Mouse (Mus musculus): ENCODE measurements at regions not wholly inside any gene's neighbourhood (a gene's known extent, or its start where the extent isn't known, plus 50 kb on each side); places are given as distances from the start of the nearest gene placed in this dataset.

- no peak for DNase-seq (ENCODE audit: low spot score in 2 of 2)
Observed at GRCm38 (mm10) chrX:60833456-60833855, 59.8 kb downstream of the Sox3 start.

- DNase-seq (ENCODE audit: low spot score in 2 of 2), result no peak
Observed at GRCm38 (mm10) chrX:60831330-60832027, 61.8 kb downstream of the Sox3 start.

- DNase-seq (ENCODE audit: low spot score in 2 of 2), result peak in 1 of 2 experiments; percentile 5
Observed at GRCm38 (mm10) chrX:60825181-60826080, 67.8 kb downstream of the Sox3 start.

DNA sequence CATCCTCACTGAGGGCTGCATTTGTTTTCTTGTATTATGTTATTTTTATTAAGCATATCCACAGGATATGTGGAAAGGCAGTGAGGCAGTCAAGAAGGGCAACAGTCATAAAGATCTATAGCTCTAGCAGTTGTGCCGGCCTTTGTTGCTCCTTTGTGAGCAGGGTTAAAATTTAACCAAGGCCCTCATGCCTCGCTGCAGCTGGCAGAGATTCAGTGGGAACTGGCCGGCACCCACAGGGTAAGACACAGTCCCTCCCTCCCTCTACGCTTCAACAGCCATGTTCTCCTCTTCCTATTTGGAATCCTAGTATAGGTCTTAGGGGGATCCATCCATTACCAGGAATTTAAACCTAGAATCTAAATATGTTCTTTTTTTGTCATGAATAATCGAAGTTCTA, 94.7 kb downstream of the Sox3 start:
- no peak for DNase-seq (ENCODE audit: low spot score in 2 of 2)

DNA sequence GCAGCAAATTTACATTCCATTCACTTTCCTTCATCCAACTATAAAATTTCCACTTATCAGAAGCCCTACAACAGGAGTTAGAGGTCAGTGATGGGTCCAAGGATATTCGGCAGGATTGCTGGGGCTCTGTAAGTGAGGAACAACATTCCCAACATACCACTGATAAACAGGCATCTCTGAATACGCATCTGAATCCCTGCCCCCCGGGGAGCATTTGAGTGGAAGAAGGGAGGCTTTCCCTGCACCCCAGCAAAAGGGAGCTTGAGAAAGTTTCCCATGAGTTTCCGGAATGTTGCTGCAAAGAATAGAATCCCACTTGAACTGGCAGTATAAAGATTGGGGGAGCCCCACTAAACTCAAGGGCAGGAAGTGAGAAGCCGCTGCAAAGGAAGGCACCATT, 112.5 kb downstream of the Sox3 start:
- DNase-seq (ENCODE audit: low spot score in 2 of 2), result no peak

GRCm38 (mm10) chrX:60780161-60780560, 113.1 kb downstream of the Sox3 start:
- DNase-seq (ENCODE audit: low spot score in 2 of 2), result no peak

DNA sequence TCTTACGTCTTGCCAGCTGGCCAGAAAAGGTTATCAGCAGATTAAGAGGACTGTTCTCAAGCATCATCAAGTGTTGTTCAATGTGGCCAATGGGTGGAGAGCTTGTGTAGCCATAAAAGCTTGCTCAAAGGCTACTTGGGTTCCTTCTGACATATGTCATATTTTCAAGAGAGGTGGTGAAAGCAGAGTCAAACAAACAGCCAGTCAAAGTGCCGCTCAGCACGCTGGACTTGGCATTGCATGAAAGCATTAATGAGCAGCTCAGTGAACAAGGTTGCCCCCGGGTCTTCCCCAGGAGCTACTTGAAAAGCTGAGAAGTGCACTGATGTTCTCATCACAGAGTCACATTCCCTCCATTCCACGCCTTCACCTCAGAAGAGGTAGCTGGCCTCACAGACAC, 119.6 kb downstream of the Sox3 start:
- DNase-seq (ENCODE audit: low spot score in 2 of 2), result no peak

- DNase-seq (ENCODE audit: low spot score in 2 of 2), result no peak
Observed at GRCm38 (mm10) chrX:60772439-60772838, 120.8 kb downstream of the Sox3 start.

DNA sequence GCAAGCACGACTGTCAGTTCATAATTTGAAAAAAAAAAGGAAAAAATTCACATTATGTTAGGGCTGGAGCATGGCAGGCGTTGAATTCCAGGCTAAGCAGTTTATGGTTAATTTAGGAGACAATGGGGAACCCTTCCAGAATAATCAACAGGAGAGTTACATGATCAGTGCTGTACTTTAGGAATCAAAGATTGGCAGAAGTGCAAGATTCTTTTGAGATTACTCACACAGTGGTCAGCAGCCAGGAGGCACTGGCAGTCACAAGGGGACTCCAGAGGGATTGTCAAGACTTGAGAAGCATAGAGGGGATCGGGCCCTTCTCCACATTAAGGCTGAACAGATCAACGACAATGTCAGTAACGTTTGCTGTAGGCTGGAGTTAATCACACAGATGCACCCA, 142.8 kb downstream of the Sox3 start:
- no peak for DNase-seq (ENCODE audit: low spot score in 2 of 2)

- no peak for DNase-seq (ENCODE audit: low spot score in 2 of 2)
Observed at GRCm38 (mm10) chrX:60743971-60744370, 149.3 kb downstream of the Sox3 start.

DNA sequence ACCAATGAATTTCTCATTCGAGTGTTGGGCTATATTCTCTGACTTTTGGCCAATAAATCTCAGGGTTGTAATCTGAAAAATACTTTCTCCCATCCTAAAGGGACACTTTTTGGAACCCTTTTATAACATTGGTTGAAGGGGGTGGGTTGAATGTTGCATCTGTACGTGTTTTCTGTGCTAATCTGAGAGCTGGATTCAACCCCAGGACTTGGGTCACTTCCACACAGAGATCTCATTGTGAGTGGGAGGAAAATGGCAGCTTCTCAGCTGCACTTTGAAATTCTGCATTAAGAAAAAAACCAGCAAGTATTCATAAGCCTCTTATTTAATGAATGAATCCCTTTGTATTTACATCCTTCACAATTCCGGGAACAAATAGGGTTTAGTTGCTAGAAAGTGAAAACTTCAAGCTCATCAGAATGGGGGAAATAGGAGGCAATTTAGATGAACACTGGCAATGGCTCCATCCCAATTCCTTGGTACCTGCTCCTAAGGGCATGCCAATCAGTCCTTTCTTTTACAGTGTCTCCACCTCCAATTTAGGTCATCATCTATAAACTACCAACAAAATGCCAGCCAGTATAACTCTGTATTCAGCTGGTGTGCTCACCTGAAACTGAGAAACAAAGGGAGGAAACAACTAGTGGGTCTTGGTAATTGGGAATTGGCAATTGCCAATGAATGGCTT, 150.1 kb downstream of the Sox3 start:
- DNase-seq (ENCODE audit: low spot score in 2 of 2), result no peak

- DNase-seq (ENCODE audit: low spot score in 2 of 2), result no peak
Observed at GRCm38 (mm10) chrX:60719428-60720151, 127.1 kb upstream of the Atp11c start.

DNA sequence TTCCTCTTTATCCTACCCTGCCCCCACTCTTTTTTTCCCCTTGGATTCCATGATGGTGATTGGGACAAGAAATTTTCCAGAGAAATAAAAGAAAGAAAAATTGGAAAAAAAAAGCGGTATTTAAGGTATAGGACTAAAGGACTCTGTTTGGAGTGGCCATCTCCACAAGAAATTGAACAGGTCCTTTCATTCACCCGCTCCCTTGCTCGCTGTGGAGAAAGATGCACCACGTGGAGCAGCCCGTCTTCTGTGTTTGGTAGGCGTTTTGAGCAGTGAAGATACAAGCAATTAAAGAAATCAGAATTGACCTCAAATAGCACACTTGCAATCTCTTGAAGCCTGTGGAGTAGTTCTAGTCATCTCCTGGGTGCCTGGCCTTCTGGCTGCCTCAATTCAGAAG, 126.3 kb upstream of the Atp11c start:
- DNase-seq (ENCODE audit: low spot score in 2 of 2), result no peak

DNA sequence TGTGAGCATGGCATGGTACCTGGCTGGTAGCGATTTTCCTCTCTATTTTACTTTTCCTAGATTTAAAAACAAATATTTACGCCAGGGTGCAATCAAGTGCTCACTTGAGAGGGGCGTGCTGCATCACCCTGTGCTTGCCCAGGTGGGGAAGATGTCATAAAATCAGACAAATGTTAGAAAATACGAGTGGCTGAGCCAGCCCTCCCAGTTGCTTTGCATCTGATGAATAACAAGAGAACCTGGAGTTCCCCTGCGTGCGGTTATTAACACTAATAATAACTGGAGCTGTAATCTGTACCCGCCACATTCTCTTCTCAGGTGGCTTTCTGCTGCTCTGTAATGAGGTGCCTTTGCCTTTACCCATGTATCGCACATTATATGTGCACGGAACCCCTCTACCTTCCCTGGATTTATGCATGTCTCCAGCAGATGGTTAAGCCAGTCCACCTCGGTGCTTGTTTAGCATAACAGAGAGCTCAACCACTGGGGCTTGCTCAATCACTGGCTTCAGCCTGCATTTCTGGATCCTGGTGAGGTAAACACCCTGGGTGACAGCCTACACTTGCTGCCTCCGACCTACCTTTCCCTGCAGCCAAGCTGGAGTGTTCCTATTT, 125.8 kb upstream of the Atp11c start:
- DNase-seq (ENCODE audit: low spot score in 2 of 2), result no peak

DNA sequence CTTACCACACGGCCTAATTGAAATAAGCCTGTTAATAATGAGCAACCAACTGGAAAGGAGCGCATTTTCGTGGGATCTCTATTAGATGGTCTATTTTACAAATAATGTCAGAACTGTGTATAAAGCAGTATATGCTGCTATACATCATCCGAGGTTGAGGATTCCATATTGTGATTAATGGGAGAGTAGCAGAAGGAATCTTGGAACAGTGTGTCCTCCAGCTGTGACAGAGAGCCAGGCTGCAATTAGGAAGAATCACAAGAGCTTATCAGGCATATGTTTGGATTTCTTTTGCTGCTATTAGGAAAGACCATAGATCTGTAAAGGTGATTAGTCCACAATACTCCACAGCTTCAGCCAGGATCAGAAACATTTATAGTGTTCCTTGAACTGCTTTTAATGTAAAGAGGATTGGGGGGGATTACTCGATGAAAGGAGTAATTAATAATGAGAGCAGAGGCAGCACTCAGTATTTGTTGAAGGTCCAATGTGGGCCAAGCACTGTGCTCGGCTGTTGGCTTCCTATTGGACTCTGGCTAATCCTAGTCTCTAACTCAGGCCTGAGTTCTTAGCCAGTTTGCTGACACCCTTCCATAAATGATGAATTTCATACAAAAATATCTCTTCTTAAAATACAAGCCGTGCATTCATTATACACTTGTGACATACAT, 88.7 kb upstream of the Atp11c start:
- DNase-seq (ENCODE audit: low spot score in 2 of 2), result no peak

DNA sequence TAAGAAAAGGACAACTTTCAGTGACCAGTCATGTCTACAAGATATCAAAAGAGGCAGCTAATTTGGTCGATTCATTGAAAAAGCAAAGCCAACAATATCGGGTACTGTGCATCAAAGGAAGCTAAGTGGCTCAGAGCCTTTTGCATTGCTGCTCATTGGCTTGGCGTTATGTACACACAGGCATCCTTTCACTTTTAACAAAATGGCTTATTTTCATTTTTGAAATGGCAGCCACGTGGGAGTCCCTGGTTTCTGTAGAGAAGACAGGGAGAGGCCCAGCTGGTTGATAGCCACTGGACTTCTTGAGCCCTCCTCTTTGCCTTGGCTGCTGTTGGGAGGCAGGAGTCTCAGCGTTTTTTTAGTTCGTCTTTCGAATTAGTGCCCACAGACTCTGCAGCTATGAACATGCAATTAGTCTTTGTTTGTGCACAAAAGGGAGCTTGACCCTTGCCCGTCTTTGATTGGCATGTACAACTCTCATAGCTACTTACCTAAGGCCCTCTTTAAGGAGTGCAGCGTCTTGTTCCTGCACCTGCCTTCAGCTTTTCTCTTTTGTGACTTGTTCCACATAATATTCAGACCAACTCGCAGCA, 52.3 kb upstream of the Atp11c start:
- no peak for DNase-seq (ENCODE audit: low spot score in 2 of 2)
